Mouse (Mus musculus) leukemia stem cell, adult 10-12 weeks (primary cell): ENCODE data around the gene Celsr2. TPM values are rescaled to one million over a fixed set of nuclear protein-coding genes. Genes with fewer than 3 reads are reported as not detected.

Experiments
- polyA plus RNA-seq: library from polyadenylated mRNA; stranded (reverse); fragments of >175 nt; gene quantifications from 2 replicates; pipeline ENCODE4 v1.2.3, GENCODE M21; 2012; ENCODE audit warnings: low replicate concordance

Gene Celsr2
- polyA plus RNA-seq = 0.77 and 1.9 TPM in 2 replicates

DNA sequence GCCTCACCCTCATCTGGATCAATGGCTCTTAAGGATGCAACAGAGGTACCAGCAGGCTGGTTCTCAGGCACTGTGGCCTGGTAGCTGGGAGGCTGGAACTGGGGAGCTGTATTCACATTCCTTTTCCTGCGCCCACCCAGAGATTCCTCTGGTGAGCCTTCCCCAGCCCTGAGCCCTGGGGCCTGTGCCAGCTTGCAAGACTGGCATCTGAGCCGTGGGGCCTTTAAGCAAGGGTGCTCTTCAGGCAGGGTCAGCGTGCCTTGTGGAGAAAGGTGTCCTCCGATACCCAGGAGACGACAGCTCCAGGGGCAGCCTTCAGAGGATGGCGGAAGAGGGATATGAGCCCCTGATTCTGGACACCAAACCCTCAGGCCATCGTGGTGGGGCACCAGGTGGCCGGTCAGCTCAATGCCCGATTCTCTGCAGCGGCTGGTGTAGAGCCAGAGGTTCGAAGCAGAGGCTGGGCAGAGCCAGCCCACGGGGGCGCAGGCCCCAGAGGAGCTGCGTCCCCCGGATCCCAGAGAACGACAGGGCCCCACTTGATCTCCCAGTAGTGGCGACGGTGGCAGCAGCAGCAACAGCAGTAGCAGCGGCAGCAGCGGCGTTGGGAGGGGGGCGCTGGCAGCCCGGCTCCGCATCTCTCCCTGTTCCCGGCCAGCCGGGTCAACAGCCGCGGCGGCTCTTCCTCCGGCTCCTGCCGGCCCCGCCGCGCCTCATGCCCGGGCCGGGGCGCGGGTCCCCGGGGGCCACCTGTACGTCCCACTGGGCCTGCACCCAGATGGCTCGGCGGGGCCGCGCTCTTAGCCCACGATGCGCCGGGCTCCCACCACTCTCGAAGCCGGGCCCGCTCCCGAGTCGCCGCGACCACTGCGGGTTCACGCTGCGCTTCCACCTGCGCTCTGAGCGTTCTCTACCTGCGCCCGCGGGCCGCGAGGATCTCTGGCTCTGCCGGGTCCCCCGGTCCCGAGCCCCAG lies at the start of gene Celsr2:
Celsr2 (minus strand) TSS at position 696 of the 974 bp plus-strand sequence.

GRCm38 (mm10) chr3:108444698-108445365 lies 29.5 kb upstream of the Celsr2 start, which contains the start of gene Sars:
TSS of gene Sars (minus strand) at chr3:108445209.

GRCm38 (mm10) chr3:108383485-108384354 lies 31.6 kb downstream of the Celsr2 start, which contains the start of gene Psrc1:
TSS of gene Psrc1 (plus strand) at chr3:108383839.

DNA sequence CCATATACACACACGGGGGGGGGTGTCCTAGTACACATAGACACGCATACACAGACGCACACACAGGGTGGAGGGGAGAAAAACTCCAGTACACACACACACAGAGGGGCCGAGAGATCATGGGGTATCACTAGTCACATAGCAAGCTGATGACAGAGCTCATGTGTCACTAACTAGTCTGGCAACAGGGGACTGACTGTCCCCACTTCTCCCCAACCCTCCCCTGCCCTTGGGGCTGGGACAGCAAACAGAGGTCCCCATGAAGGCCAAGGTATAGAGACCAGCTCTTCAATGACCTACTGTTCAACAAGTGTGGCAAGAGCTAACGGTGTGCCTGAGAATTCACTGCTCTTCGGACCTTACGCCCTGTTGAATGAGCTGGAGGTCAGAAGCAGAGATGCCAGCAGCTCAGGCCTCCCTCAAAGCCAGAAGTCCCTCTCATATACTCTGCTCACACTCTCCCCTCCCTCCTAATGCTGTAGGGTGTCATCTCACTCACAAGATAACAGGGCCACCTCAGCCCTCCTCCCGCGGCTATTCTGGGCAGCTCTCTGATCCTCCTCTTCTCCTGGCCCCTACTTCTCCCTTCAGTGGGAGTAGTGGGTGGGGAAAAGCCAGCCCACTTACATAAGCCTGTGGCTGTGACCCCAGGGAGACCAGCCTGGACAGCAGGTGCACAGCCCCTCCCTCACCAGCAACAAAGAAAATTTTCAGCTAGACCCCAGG lies 50.9 kb downstream of the Celsr2 start, which contains the start of gene Mybphl:
Mybphl (plus strand) TSS at position 642 of the 726 bp plus-strand sequence.

Other genes starting within 250 kb of the Celsr2 start
- gene Amigo1, start 229.2 kb downstream of the Celsr2 start, polyA plus RNA-seq = 1.5 and 3.8 TPM in 2 replicates
- gene Cyb561d1, start 214.3 kb downstream of the Celsr2 start, polyA plus RNA-seq = 2.9 and 8.8 TPM in 2 replicates
- gene Atxn7l2, start 204.6 kb downstream of the Celsr2 start, polyA plus RNA-seq = 9.1 and 20.2 TPM in 2 replicates
- not detected in 2 replicates for gene Sypl2, start 188.9 kb downstream of the Celsr2 start, polyA plus RNA-seq
- 2.5 and 4.8 TPM in 2 replicates for gene Psma5, start 158.6 kb downstream of the Celsr2 start, polyA plus RNA-seq
- 1.9 and 4.9 TPM in 2 replicates for gene Sort1, start 131.5 kb downstream of the Celsr2 start, polyA plus RNA-seq
- not detected in 2 replicates for gene Mybphl, start 50.6 kb downstream of the Celsr2 start, polyA plus RNA-seq
- 64.2 and 72.0 TPM in 2 replicates for gene Psrc1, start 31.7 kb downstream of the Celsr2 start, polyA plus RNA-seq
- 36.0 and 114 TPM in 2 replicates for gene Sars, start 29.7 kb upstream of the Celsr2 start, polyA plus RNA-seq
- not detected in 2 replicates for gene 1700013F07Rik, start 118.6 kb upstream of the Celsr2 start, polyA plus RNA-seq
- gene 5330417C22Rik, start 121.0 kb upstream of the Celsr2 start, polyA plus RNA-seq = 0.06 and 0.82 TPM in 2 replicates
- 1.4 and 6.1 TPM in 2 replicates for gene Tmem167b, start 146.9 kb upstream of the Celsr2 start, polyA plus RNA-seq
- 0.19 and 0.24 TPM in 2 replicates for gene Taf13, start 156.1 kb upstream of the Celsr2 start, polyA plus RNA-seq
- gene Wdr47, start 175.7 kb upstream of the Celsr2 start, polyA plus RNA-seq = 2.6 and 4.0 TPM in 2 replicates
- 4.2 and 14.3 TPM in 2 replicates for gene Clcc1, start 238.4 kb upstream of the Celsr2 start, polyA plus RNA-seq